Mouse (Mus musculus): ENCODE measurements around the gene Slc2a4.

The Slc2a4 gene

DNA sequence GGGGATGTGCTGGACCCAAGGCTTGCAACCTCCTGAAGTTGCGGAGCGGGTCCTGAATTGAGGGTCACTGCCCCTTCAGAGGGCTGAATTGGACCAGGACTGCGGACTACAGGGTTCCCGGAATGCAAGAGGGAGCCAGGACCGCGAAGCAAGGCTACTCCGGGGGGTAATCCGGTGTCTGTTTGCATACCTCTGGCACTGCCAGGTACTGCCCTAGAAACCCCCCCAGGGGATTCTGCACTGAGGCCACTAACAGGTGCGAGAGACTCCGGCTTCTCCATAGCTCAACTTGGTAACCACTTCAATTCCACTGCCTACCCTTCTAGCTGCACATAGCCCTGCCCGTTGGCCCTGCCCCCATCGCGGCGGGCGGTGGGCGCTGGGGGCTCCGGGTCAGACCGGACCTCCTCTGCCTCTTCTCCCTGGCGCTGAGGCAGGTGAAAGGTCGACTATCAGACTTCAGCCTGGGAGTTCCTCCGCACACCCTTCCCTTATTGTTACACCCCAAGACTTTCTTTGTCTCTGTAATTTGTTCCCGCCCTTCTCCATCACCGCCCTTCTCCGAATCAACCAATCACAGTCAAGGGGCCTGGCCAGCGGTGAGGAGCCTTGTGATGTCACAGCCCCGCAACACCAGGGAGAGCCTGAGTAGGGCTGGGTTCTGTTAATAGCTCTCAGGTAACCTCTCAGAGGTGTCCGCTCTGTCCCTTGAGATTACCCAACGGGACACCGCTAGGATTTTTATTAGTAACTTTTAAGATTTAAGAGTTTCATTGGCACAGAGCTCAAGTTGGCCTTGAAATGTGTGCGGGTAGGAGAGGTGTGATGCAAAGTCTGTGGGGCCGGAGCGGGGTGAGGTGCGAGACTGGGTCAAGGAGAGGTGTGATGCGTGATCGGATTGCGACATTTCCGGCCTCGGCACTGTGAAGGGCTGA, 47.2 kb downstream of the Slc2a4 start, which contains the start of the genes 2810408A11Rik and Neurl4:
Gene 2810408A11Rik, minus strand, starts transcription at position 517 of the 935 bp plus-strand sequence.
Gene Neurl4, plus strand, starts transcription at position 602 of the 935 bp plus-strand sequence.
- DNase-seq (ENCODE audit: low spot score) = peak; percentile 77

GRCm38 (mm10) chr11:69899870-69900269, 48.1 kb downstream of the Slc2a4 start:
- no peak for DNase-seq (ENCODE audit: low spot score)

- no peak for DNase-seq (ENCODE audit: low spot score)
Measured at GRCm38 (mm10) chr11:69895291-69895690, 52.7 kb downstream of the Slc2a4 start, which contains the start of gene Acap1. Acap1 (minus strand) TSS chr11:69895539.

GRCm38 (mm10) chr11:69894671-69895070, 53.3 kb downstream of the Slc2a4 start:
- no peak for DNase-seq (ENCODE audit: low spot score)

Measured in ovary, postnatal 14 days (tissue).